Mouse (Mus musculus) heart, adult 8-10 months (tissue): Measurements from ENCODE around the gene Lmo2. TPM values are rescaled to one million over a fixed set of nuclear protein-coding genes. Genes with fewer than 3 reads are reported as not detected.

Experiments used
- DNase-seq: peaks from one replicate; pipeline ENCODE4 v3.0.0; 2022; ENCODE audit warnings: low spot score
- total RNA-seq, 4 experiments: library from RNA; stranded (reverse); gene quantifications; 2 replicates each; pipeline ENCODE4 v1.2.4; 2022

The Lmo2 gene
- total RNA-seq: 10 to 100 TPM; 25.6 to 27.7 (median 26.0) TPM

DNA sequence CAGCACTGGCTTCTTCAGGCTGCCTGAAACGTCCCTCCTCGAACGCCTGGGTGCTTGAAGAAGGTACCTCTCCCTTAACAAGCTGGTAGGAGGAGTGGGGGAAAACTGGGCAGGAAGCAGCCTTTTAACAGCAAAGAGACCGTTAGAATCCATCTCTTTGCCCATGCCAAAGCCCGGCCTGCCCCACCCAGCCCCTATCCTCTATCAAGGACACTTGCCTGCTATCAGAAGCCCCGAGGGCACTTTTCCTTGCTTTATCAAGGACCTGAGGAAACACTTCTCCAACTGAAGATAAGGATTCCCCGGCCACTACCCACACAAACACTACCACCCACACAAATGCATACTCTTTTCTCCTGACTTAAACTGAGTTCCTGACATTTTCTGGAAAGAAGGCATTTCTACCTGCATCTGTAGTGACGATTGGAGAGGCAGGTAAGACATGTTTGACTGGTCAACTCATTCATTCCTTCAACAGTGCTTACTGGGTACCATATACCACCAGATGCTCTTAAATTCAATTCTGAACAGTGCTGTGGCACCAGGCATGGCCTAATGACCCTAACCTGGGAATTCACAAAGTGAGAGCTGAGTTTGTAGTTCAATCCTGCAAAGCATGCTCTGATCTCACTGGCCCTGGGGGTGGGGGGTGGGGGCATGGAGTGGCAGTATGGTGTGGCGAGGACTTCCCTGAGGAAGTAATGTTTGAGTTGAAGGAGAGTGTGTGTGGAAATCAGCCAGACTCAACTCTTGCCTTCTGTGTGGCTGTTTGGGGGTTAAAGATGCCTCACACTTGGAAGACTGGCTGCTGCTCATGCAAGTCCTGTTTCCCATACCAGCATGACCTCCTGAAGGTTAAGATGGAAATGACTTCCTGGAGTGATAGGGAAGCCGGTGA is at the start of gene Lmo2:
Gene Lmo2 (plus strand): TSS at position 338 of the 898 bp plus-strand sequence.
- DNase-seq: no peak

DNA sequence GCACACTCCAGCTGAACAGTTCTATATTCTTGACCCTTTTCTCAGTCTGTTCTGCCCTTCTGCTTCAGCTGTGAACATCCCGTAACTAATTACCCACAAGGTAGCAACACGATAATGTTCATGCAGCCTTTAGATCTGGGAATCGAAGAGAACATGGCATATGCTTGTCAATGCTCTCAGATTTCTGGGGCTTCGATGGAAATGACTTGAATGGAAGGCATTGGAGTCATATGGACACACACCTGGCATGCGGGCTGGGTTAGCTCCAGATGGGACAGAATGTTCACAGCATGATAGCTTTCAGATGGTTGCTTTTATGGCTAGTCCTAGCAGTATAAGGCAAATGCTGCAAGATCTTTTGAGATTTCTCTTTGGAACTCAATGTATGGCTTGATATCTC is 47.2 kb upstream of the Lmo2 start:
- no peak for DNase-seq

DNA sequence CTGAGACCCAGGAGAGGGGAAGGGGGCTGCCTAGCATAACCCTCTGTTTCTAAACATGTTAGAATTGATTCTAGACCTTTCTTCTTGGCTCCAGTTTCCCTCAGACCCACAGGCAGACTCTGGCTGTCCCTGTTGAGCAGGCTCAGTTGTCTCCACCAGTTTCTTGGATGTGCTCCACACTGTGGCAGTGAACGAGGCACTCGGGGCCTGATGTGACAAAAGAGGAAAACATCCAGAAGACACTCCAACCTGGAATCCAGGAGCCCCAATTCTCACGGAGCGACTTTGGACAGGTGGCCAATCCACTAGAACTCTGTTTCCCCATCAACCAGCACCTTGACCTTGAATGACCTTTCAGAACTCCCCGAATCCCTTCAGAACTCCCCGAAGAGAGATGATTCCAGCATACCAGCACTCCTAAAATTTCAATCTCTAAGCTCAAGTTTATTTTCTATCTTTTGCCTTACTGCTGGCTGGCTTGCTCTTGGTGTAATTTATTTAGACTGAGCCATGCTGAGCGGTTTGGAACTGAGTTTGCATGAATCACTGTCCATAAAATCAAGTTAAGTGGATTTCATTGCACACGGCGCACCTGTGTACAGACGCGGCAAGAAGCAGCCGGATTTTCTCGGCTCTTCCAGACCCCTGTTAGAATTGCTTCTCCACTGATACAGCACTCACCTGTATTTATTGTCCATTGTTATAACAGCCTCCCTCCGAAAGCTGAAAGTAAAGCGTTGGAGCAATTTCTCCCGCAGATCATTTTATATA is 45.1 kb upstream of the Lmo2 start:
- no peak for DNase-seq

- no peak for DNase-seq
These were observed 44.5 kb upstream of the Lmo2 start for GRCm38 (mm10) chr2:103913252-103913650.

GRCm38 (mm10) chr2:103916069-103916468 is 41.7 kb upstream of the Lmo2 start:
- DNase-seq: no peak

- no peak for DNase-seq
These were observed 40.4 kb upstream of the Lmo2 start for GRCm38 (mm10) chr2:103917375-103917774.

DNA sequence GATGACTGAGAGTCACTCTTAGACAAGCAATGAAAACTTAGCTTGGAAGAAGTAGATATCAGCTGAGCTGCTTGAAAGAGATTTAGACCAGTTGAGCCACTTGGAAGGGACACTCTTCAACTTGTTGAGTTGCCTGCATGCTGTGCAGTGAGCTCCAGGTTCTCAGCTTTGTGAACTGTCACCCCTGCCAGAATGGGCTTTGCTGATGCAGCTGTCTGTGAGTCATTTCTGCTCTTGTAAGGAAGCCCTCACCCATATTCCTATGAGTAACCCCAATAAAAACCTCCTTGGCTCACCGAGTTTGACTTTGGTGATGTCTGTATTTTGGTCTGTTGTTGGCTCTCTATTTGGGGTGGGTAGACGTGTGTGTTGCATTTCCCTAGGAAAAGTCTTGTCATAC is 39.4 kb upstream of the Lmo2 start:
- no peak for DNase-seq

DNA sequence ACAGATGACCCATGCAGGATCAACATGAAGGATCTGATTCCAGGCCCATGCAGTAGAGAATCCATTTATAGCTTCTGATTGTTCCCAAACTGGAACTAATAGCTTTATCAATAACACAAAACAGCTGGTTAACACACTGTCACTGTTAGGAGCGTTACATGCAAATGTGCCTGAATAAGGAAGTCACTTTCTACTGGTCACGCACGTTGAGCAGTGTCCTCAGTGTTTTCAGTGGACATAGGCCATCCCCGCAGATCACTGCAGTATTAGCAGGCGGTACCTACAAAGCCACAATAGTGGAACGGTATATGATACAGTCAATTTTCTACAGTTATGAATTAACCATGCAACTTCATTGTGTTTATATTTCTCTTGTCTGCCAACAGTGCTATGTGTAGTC is 38.3 kb upstream of the Lmo2 start:
- DNase-seq: no peak

- DNase-seq: no peak
These were observed 31.1 kb upstream of the Lmo2 start for GRCm38 (mm10) chr2:103926586-103927113.

DNA sequence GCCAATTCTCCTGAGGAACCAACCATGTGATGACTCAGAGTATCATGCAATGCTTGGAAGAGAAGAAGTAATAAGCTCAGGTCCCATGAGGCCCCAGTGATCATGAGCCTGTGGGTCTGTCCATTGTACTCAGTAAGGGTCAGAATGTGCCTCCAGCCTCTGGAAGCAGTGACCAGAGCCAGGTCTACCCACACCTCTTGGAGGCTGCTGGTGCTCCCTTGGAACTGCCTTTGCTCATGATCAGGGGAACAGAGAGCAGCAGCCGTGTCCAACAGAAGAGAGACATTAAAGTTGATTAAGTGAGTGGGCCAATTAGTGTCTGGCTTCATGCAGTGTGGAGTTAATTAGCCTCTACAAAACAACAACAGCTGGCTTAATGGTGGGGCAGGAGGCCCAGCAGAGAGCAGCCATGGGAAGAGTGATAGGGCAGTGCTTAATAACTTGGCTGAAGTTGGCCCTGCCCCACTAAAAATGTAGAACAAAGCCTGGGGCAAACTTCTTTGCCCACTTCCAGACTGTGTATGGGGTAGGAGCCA is 30.1 kb upstream of the Lmo2 start:
- peak; percentile 75 for DNase-seq

GRCm38 (mm10) chr2:103930306-103931019 is 27.3 kb upstream of the Lmo2 start:
- DNase-seq: peak; percentile 38

- DNase-seq: peak; percentile 53
These were observed 26.3 kb upstream of the Lmo2 start for GRCm38 (mm10) chr2:103931511-103931911.

GRCm38 (mm10) chr2:103932025-103932424 is 25.8 kb upstream of the Lmo2 start:
- DNase-seq: peak; percentile 27

DNA sequence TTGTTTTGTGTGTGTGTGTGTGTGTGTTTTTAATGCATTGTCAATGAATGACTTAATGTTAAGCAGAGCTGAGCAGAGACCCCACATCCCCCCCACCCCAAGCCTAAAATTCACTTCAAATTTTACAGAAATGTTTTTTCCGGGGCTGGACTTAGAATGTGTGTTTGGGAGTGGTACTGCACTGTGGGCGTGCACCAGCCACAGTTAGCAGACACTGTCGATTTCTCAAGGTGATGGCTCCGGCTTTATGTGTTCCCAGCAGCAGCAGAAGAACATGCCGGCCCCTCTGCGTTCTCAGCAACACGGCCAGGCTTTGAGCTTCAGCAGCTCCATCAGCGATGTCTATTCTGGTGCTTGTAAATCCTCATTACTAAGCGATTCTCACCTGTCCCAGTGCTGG is 25.3 kb upstream of the Lmo2 start:
- no peak for DNase-seq

- DNase-seq: no peak
These were observed 23.5 kb upstream of the Lmo2 start for GRCm38 (mm10) chr2:103934270-103934669.

DNA sequence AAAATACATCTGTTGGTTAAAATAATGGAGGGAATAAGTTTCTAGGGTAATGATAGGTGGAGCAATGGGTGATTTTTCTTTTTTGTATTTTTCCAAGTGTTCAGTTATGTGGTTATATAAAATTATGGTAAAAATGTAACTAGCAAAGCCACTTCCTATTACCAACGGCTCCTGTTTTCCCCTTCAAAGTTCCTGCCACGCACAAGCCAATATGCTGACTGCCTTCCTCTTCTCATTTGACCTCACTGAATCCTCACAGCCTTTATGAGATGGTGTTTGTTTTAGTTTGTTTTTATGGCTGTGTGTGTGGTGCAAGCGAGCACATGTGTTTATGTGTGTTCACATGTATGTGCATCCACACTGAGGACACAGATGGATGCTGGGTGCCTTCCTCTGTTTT is 23.1 kb upstream of the Lmo2 start:
- DNase-seq: no peak

DNA sequence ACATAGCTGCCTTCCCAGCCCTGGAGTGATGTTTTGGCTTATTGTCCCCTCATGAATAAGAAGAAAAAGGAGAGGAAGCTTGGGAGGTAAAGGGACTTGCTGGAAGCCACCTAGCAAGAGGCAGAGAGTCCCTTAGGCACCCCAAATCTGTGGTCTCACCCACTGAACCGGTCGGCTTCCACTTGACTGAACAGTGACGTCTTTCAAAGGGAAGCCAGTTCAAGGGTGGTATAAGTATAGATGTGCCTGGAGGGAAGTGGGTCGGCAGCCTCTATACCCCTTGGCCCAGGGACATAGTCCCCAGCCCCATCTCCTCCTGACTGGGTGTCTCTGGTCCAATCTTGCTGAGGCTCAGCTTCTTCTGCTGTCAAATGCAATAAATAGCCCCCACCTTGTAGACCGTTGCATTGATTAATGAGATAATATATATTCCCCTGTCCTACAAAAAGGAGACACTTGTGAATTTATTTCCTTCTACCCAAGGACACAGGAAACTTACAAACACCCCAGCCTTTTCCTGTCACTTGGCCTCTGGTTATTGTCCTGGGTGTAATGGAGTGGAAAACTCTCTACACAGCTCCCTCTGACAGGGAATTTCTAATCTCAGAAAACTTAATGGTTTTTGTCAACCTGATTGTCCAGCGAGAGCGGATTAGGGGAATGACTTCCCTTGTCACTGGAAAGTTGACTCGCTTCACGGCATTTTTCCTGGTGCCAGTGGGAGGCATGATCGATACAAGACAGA is 21.9 kb upstream of the Lmo2 start:
- no peak for DNase-seq

- no peak for DNase-seq
These were observed 21.1 kb upstream of the Lmo2 start for GRCm38 (mm10) chr2:103936666-103937065.

DNA sequence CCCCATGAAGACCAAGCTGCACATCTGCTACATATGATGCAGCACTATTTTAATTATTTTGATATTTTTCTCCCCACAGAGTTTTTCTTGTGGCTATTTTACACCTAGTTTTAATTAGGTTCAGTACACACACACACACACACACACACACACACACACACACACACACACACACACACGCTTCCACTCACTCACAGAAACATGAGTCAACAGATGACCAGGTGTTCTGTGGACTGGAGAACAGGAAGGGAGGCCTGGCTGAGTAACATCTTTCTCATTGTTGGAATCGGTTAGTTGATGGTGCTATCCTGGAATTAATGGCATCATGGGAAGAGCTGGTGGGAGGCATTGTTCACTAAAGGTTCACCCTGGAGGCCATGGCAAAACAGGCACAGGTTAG is 20.1 kb upstream of the Lmo2 start:
- no peak for DNase-seq

- DNase-seq: no peak
These were observed 19.2 kb upstream of the Lmo2 start for GRCm38 (mm10) chr2:103938573-103938972.

- no peak for DNase-seq
These were observed 18.8 kb upstream of the Lmo2 start for GRCm38 (mm10) chr2:103939003-103939402.
